Mouse (Mus musculus) midbrain, embryonic 12.5 days (tissue): Measurements from ENCODE around the gene Bcl9. TPM values are rescaled to one million over a fixed set of nuclear protein-coding genes. Genes with fewer than 3 reads are reported as not detected.
A peak's percentile ranks its signal among the peaks of the same experiment; 100 is the strongest.

Experiments used
- ATAC-seq: fragments of 200-750 bp; cut with Nextera tagmentation; 2 replicates; pipeline ENCODE4 v1.8.0; 2017; ENCODE audit warnings: low read depth, moderate TSS enrichment, moderate library complexity; ENCODE audit not compliant: low FRiP score
- H3K27ac ChIP-seq: fragments of 300-500 bp; sonication (generic); replicated peaks from 2 replicates; pipeline ENCODE4 v1.5.1; 2016; ENCODE audit warnings: mild to moderate bottlenecking
- H3K27me3 ChIP-seq: fragments of 300-500 bp; sonication (generic); 2 replicates; pipeline ENCODE4 v1.6.1; 2016; ENCODE audit warnings: mild to moderate bottlenecking
- H3K36me3 ChIP-seq: fragments of 300-500 bp; sonication (generic); 2 replicates; pipeline ENCODE4 v1.6.1; 2016
- H3K4me1 ChIP-seq: fragments of 300-500 bp; sonication (generic); 2 replicates; pipeline ENCODE4 v1.6.1; 2016
- H3K4me2 ChIP-seq: fragments of 300-500 bp; sonication (generic); replicated peaks from 2 replicates; pipeline ENCODE4 v1.6.1; 2016; ENCODE audit warnings: mild to moderate bottlenecking, moderate library complexity
- H3K4me3 ChIP-seq: fragments of 300-500 bp; sonication (generic); 2 replicates; pipeline ENCODE4 v1.5.1; 2016; ENCODE audit warnings: mild to moderate bottlenecking
- H3K9ac ChIP-seq: fragments of 300-500 bp; sonication (generic); replicated peaks from 2 replicates; pipeline ENCODE4 v1.6.1; 2016; ENCODE audit warnings: mild to moderate bottlenecking, moderate library complexity
- H3K9me3 ChIP-seq: fragments of 300-500 bp; sonication (generic); 2 replicates; pipeline ENCODE4 v1.6.1; 2016; ENCODE audit warnings: mild to moderate bottlenecking
- WGBS: fragments of 180-500 bp; shearing (Covaris S2); methylation state at CpG from one replicate; pipeline ENCODE4 v1.1.7; 2016; 5-methylcytosine and 5-hydroxymethylcytosine counted together
- polyA plus RNA-seq: library from polyadenylated mRNA; unstranded; fragments of >200 nt; fragmentation: Nextera tagmentation; extraction: Ambion mirVana; gene quantifications from 2 replicates; pipeline ENCODE4 v1.2.1, GENCODE M21; 2016

The Bcl9 gene
- polyA plus RNA-seq, 1 experiment from 2014 or later = 79.1 TPM

DNA sequence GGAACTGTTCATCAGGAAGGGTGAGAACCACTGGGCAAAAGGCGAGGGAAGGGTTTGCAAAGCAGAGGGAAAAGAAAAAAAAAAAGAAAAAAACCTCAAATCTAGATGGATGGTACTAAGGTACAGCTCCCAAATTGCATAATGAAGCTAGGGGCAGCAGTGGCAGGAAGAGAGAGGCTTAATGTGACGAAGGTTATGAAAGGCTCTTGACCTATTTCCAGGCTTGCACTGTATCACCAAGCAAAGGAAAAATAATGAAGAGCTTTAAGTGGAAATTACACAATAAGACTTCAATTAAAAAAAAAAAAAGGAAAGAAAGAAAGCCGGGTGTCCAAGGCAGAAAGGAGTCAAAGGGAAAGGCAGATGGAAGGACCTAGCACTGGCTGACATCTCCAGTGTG lies 19.6 kb upstream of the Bcl9 start:
- no peak overlapping the region for H3K4me3 ChIP-seq

DNA sequence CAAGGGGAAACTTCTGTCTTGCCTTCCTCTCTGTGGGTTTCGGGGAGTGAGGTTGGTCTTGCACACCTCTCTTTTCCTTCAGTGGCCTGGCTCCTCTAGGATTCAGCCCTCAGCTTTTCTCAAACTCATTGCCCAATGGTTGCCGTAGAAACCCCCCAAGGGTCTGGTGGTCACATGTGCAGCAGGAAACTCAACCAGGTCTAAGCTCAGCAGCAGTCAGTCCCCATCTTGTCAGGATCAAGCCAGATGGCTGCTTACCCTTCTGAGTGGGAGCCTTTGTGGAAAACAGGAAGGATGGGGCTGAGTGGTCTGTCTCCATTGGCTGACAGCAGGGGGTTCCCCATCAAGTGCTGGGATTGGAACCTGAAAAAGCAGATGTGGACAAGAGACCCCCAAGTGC lies 15.7 kb upstream of the Bcl9 start:
- Histone ChIP-seq H3K9ac (no peak overlapping the region), H3K36me3 (no peaks in the 10 kb centered on the region), H3K27ac (no peak overlapping the region), H3K9me3 (no peaks in the 10 kb centered on the region), H3K27me3 (peaks cover 25% of the 10 kb centered on the region), H3K4me1 (peaks cover 44% of the 10 kb centered on the region), H3K4me2 (no peak overlapping the region), H3K4me3 (no peak overlapping the region)
- WGBS = 69% methylated on average over 2 of the region's 2 CpGs
- ATAC-seq = peak; percentile 27; the same call in 1 of the 2 replicates

More for the DNA sequence above, 19.6 kb upstream of the Bcl9 start:
- no peak for ATAC-seq
- peaks cover 3% of the 10 kb centered on the region; the same call in 1 of the 2 replicates for H3K27me3 ChIP-seq
- 76% methylated on average over 3 of the region's 3 CpGs for WGBS
- no peak overlapping the region for H3K4me2 ChIP-seq
- peaks cover 18% of the 10 kb centered on the region for H3K4me1 ChIP-seq
- H3K9ac ChIP-seq = no peak overlapping the region
- no peaks in the 10 kb centered on the region for H3K9me3 ChIP-seq
- no peaks in the 10 kb centered on the region for H3K36me3 ChIP-seq
- no peak overlapping the region for H3K27ac ChIP-seq

- no peaks in the 10 kb centered on the region for H3K36me3 ChIP-seq
- peak; percentile 31; the same call in 1 of the 2 replicates for ATAC-seq
- WGBS = 18% methylated on average over 21 of the region's 21 CpGs
- peak overlapping the region; percentile 15; the same call in 1 of the 2 replicates for H3K4me3 ChIP-seq
- peaks cover 46% of the 10 kb centered on the region for H3K4me1 ChIP-seq
- no peaks in the 10 kb centered on the region for H3K9me3 ChIP-seq
- H3K27ac ChIP-seq = 0 out of 2 replicates have a peak overlapping the region, but pooled peaks have one; percentile 15
- peaks cover 25% of the 10 kb centered on the region for H3K27me3 ChIP-seq
- peak overlapping the region; percentile 15; the same call in 1 of the 2 replicates for H3K9ac ChIP-seq
- peak overlapping the region; percentile 42 for H3K4me2 ChIP-seq
Measured at GRCm38 (mm10) chr3:97311998-97312397, 14.3 kb upstream of the Bcl9 start.

- Histone ChIP-seq H3K9me3 (no peaks in the 10 kb centered on the region), H3K4me1 (peaks cover 49% of the 10 kb centered on the region), H3K27me3 (peaks cover 25% of the 10 kb centered on the region), H3K27ac (no peak overlapping the region), H3K9ac (no peak overlapping the region; the same call in 1 of the 2 replicates), H3K36me3 (no peaks in the 10 kb centered on the region), H3K4me3 (peak overlapping the region; percentile 7; the same call in 1 of the 2 replicates), H3K4me2 (peak overlapping the region; percentile 41)
- no peak for ATAC-seq
- 9% methylated on average over 14 of the region's 16 CpGs for WGBS
Measured at GRCm38 (mm10) chr3:97309748-97310536, 12.2 kb upstream of the Bcl9 start.

DNA sequence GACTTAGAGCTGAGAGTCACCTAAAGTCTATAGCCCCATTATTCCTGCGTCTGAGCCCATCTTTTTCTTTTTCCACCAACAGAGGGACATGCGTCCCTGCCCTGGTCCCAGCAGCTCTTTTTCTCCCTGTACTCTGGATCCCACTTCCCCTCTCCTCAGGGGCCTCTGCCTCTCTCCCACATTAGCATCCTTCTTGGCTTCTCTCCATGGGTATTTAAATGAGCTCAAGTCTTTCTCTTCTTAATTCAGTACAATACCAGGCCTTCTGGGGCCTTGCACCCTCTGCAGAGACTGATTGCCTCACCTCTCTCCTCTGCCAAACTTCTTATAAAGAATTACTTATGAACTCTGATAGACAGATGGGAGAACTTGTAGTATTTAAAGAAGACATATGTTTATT lies 10.7 kb upstream of the Bcl9 start:
- H3K9ac ChIP-seq = no peak overlapping the region
- H3K27ac ChIP-seq = no peak overlapping the region
- no peaks in the 10 kb centered on the region for H3K36me3 ChIP-seq
- WGBS = 34% methylated on average over 2 of the region's 2 CpGs
- peaks cover 25% of the 10 kb centered on the region for H3K27me3 ChIP-seq
- ATAC-seq = peak; percentile 53; the same call in 1 of the 2 replicates
- H3K4me2 ChIP-seq = no peak overlapping the region
- H3K9me3 ChIP-seq = 0 out of 2 replicates have a peak, but pooled peaks cover 3% of the 10 kb centered on the region
- H3K4me1 ChIP-seq = peaks cover 45% of the 10 kb centered on the region
- no peak overlapping the region for H3K4me3 ChIP-seq

GRCm38 (mm10) chr3:97305907-97306306 lies 8.2 kb upstream of the Bcl9 start:
- Histone ChIP-seq H3K9me3 (0 out of 2 replicates have a peak, but pooled peaks cover 3% of the 10 kb centered on the region), H3K27ac (no peak overlapping the region), H3K27me3 (peaks cover 17% of the 10 kb centered on the region), H3K9ac (no peak overlapping the region), H3K4me1 (peaks cover 26% of the 10 kb centered on the region), H3K4me3 (no peak overlapping the region), H3K4me2 (no peak overlapping the region), H3K36me3 (no peaks in the 10 kb centered on the region)
- no peak for ATAC-seq
- 72% methylated on average over 4 of the region's 4 CpGs for WGBS

- ATAC-seq = no peak
- Histone ChIP-seq H3K9me3 (0 out of 2 replicates have a peak, but pooled peaks cover 3% of the 10 kb centered on the region), H3K9ac (no peak overlapping the region), H3K4me1 (peaks cover 15% of the 10 kb centered on the region), H3K4me2 (no peak overlapping the region), H3K36me3 (no peaks in the 10 kb centered on the region), H3K27me3 (no peaks in the 10 kb centered on the region), H3K27ac (no peak overlapping the region), H3K4me3 (no peak overlapping the region)
- 63% methylated on average over 7 of the region's 7 CpGs for WGBS
Measured at GRCm38 (mm10) chr3:97301586-97301985, 3.9 kb upstream of the Bcl9 start.

- H3K9me3 ChIP-seq = 0 out of 2 replicates have a peak, but pooled peaks cover 3% of the 10 kb centered on the region
- no peak for ATAC-seq
- peaks cover 23% of the 10 kb centered on the region for H3K4me1 ChIP-seq
- 83% methylated on average over 7 of the region's 7 CpGs for WGBS
- no peak overlapping the region for H3K27ac ChIP-seq
- no peak overlapping the region for H3K4me3 ChIP-seq
- H3K9ac ChIP-seq = no peak overlapping the region
- no peaks in the 10 kb centered on the region for H3K36me3 ChIP-seq
- H3K27me3 ChIP-seq = no peaks in the 10 kb centered on the region
- no peak overlapping the region for H3K4me2 ChIP-seq
Measured at GRCm38 (mm10) chr3:97300370-97300769, 2.7 kb upstream of the Bcl9 start.

DNA sequence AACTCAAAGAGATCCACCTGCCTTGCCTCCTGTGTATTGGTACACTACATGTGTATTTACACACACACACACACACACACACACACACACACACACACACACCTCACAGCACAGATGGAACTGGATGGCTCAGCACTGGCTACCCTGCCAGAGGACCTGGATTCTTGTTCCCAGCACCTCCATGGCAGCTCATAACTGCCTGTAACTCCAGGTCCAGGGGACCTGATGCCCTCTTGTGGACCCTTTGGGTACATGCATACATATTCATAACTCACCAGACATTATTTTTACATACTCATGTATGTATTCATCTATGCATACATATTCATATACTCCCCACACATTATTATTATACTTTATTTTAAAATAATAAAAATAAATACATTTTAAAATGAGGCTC lies 2.2 kb upstream of the Bcl9 start:
- ATAC-seq = no peak

DNA sequence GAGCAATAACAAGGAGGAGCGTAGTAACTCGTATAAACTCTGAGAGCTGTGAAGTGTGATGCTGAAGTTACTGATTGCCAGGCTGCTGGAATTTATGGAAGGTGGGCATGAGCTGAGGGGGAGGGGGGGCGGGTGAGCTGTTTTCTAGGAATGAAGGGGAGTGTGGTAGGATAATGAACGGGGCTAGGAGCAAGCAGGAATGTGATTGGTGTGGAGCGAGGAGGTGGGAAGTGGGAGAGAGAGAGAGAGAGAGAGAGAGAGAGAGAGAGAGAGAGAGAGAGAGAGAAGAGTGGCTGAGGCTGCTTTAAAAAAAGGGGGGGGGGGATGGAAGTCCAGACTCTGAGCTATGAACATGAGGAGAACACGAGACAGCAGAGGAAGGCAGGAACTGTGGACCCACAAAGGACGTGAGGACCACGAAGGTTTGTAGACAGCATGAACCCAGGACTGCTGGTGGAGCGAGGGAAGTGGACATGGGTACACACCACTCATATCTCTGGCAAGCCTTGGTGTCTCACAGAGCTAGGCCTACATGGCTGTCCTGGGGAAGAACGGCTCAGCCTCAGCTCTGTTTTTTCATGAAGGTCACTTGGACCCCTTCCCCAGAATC lies 1.2 kb upstream of the Bcl9 start:
- Histone ChIP-seq H3K36me3 (no peaks in the 10 kb centered on the region), H3K9ac (no peak overlapping the region), H3K27me3 (no peaks in the 10 kb centered on the region), H3K9me3 (no peaks in the 10 kb centered on the region), H3K4me2 (peak overlapping the region; percentile 81), H3K4me3 (peak overlapping the region; percentile 83; the same call in 1 of the 2 replicates), H3K27ac (peak overlapping the region; percentile 98), H3K4me1 (peaks cover 31% of the 10 kb centered on the region)
- WGBS = 34% methylated on average over 10 of the region's 10 CpGs
- ATAC-seq = no peak

More for the DNA sequence above, 2.2 kb upstream of the Bcl9 start:
- no peak overlapping the region for H3K9ac ChIP-seq
- no peak overlapping the region for H3K4me2 ChIP-seq
- H3K4me3 ChIP-seq = no peak overlapping the region
- H3K27ac ChIP-seq = no peak overlapping the region
- H3K9me3 ChIP-seq = 0 out of 2 replicates have a peak, but pooled peaks cover 3% of the 10 kb centered on the region
- no peaks in the 10 kb centered on the region for H3K36me3 ChIP-seq
- H3K4me1 ChIP-seq = peaks cover 28% of the 10 kb centered on the region
- H3K27me3 ChIP-seq = no peaks in the 10 kb centered on the region

GRCm38 (mm10) chr3:97296941-97297552 lies 670 bp downstream of the Bcl9 start:
- Histone ChIP-seq H3K4me2 (peak overlapping the region; percentile 81), H3K27ac (peak overlapping the region; percentile 98), H3K9me3 (no peaks in the 10 kb centered on the region), H3K4me1 (peaks cover 44% of the 10 kb centered on the region), H3K27me3 (no peaks in the 10 kb centered on the region), H3K9ac (peak overlapping the region; percentile 89), H3K4me3 (peak overlapping the region; percentile 83), H3K36me3 (no peaks in the 10 kb centered on the region)
- 3% methylated on average over 16 of the region's 16 CpGs for WGBS
- ATAC-seq = peak; percentile 63

- Histone ChIP-seq H3K27ac (no peak overlapping the region), H3K36me3 (no peaks in the 10 kb centered on the region), H3K27me3 (no peaks in the 10 kb centered on the region), H3K9ac (no peak overlapping the region), H3K4me1 (peaks cover 44% of the 10 kb centered on the region), H3K9me3 (no peaks in the 10 kb centered on the region), H3K4me3 (no peak overlapping the region), H3K4me2 (no peak overlapping the region)
- 83% methylated on average over 9 of the region's 9 CpGs for WGBS
- no peak for ATAC-seq
Measured at GRCm38 (mm10) chr3:97294334-97294733, 3.4 kb downstream of the Bcl9 start.
